Mouse (Mus musculus) large intestine, adult 2 months (tissue): ENCODE results near the gene Vmn1r3. TPM values are rescaled to one million over a fixed set of nuclear protein-coding genes. Genes with fewer than 3 reads are reported as not detected.
"Not testable (repeated sequence)": the region's sequence is repeated elsewhere in the genome, so short reads cannot be mapped to it uniquely, and the experiment has no call there.

Source experiments
- DNase-seq: peaks from one replicate; pipeline ENCODE4 v3.0.0-alpha.2; 2012; ENCODE audit warnings: low read depth, low spot score
- WGBS: fragments of 180-500 bp; shearing (Covaris S2); methylation state at CpG from one replicate; pipeline ENCODE4 v1.1.7; 2018; 5-methylcytosine and 5-hydroxymethylcytosine counted together
- polyA plus RNA-seq: library from polyadenylated mRNA; depleted of rRNA; stranded (reverse); fragments of >200 nt; gene quantifications from 2 replicates; pipeline ENCODE4 v1.2.3, GENCODE M21; 2012; rRNA removed

The Vmn1r3 gene
- polyA plus RNA-seq, 1 experiment = not detected

DNA sequence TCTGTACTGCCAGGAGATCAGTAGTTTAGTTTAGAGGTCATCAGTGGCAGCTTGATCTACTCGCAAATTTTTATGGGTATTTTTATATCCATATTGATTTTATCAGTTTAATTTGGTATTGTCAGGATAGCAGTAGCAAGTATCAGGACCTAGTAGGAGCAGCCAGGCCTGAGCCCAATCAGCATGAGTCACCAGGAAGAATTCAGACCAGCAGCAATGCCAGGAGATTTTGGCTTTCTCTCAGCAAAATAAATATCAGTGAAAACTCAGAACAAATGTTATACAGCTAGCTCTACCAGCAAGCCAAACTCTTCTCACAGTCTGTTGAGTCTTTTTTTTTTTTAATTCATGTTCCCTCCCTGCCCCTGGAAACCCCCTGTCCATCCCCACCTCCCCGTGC lies 31.8 kb downstream of the Vmn1r3 start:
- not testable (repeated sequence) for DNase-seq
- WGBS = 30% methylated on average over 2 of the region's 2 CpGs

GRCm38 (mm10) chr4:3147926-3148325 lies 37.2 kb downstream of the Vmn1r3 start:
- not testable (repeated sequence) for DNase-seq
- 20% methylated on average over 2 of the region's 3 CpGs for WGBS

Other genes with a start within 250 kb of the Vmn1r3 start
- gene Vmn1r2, start 18.0 kb downstream of the Vmn1r3 start, polyA plus RNA-seq = not detected in 2 replicates